Mouse (Mus musculus): Measurements from ENCODE around the gene Nup205.

Gene Nup205

GRCm38 (mm10) chr6:35288114-35288761 is 111.0 kb downstream of the Nup205 start:
- peak; percentile 77 to 81 for DNase-seq (ENCODE audit: low spot score in 2 of 2)

DNA sequence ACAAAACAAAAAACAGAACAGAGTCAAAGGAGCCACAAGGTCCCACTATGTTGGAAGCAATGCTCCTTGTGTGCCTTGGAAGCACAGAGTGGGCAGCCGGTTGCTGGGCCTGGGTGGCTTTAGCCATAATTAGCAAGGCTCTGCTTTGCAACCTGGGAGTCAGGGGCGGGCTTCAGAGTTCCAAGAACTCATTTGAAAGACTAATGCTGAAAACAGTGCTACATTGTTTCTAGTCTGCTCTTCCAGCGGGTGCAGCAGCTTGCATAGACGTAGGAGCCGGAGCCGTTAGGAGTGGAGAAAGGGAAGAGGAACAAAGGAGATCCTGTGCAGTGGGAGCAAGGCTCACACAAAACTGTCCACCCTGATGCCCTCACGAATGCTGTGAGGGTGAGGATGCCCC is 111.7 kb downstream of the Nup205 start:
- peak in 1 of 2 experiments; percentile 27 for DNase-seq (ENCODE audit: low spot score in 2 of 2)

GRCm38 (mm10) chr6:35289676-35290075 is 112.5 kb downstream of the Nup205 start:
- no peak for DNase-seq (ENCODE audit: low spot score in 2 of 2)

DNA sequence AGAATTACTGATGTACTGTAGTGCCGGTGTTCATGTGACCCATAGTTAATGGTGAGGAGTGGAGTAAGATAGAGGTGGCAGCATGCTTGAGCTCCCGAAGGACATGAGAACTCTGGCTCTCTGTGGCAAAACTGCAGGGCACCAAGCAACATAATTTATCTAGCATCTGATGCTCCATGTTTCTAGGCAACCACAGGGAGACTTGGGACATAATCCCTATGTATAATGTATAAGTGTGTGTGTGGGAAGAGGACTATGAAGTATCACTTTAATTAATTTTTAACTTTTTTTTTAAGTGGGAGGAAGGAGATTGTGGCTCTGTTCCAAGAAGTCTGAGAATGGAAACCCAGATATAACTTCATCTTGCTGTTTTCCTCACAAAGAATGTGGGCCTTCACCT is 117.7 kb downstream of the Nup205 start:
- peak in 1 of 2 experiments; percentile 52 for DNase-seq (ENCODE audit: low spot score in 2 of 2)

DNA sequence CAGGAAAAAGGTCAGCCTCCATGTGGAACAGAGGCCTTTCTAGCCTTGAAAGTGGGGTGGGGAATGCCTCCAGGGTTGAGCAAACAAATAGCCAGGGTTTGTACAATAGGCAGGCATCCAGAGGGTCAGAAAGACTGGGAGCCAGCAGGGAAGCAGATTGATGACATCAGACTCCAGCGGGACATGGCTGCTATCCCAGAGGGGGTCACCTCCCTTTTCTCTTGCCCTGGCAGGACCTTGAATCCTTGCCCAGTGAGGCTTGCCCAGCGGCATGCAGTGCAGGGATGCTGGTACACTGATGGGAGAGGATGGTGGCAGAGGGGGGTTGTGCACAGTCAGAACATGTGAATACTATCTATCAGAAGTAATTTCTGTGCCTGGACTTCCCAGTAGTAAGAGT is 119.8 kb downstream of the Nup205 start:
- DNase-seq (ENCODE audit: low spot score in 2 of 2): peak; percentile 56 to 62
